Mouse (Mus musculus) left cerebral cortex, adult 2 months (tissue): Measurements from ENCODE around the gene Bcar1. TPM values are rescaled to one million over a fixed set of nuclear protein-coding genes. Genes with fewer than 3 reads are reported as not detected.

Source experiments
- DNase-seq, 2 experiments: peaks; one replicate each; pipeline ENCODE4 v3.0.0; 2021 to 2022; ENCODE audit warnings: low spot score in 2 of 2, mixed read lengths in 1 of 2; ENCODE audit errors: extremely low spot score in 1 of 2
- H3K27ac ChIP-seq: fragments of 200-600 bp; 2 replicates; pipeline ENCODE4 v1.8.1; 2022
- H3K4me3 ChIP-seq: fragments of 200-600 bp; 2 replicates; pipeline ENCODE4 v1.8.1; 2022
- CTCF ChIP-seq: fragments of 200-600 bp; IDR thresholded peaks from 2 replicates; pipeline ENCODE4 v1.8.1; 2022; ENCODE audit warnings: antibody characterized with exemption, mild to moderate bottlenecking, moderate library complexity
- intact Hi-C: fragments of 180-260 bp; cut with DNase I; formaldehyde crosslinking; loops from one replicate; pipeline ENCODE4 v1.15.1; 2025
- long read RNA-seq, 2 experiments: library from polyadenylated mRNA; stranded (forward); transcript quantifications; one replicate each; pipeline ENCODE4 v2.0.0; 2021; ENCODE audit warnings: borderline mapping rate in 2 of 2
- total RNA-seq, 2 experiments: library from RNA; stranded (reverse); gene quantifications; 2 replicates each; pipeline ENCODE4 v1.2.3; 2021

Bcar1 gene
- 10 to 100 TPM; 49.3 to 54.2 TPM for total RNA-seq
- long read RNA-seq, experiment 1, transcript Bcar1-201 (7 exons, 3,142 nt), result major isoform, 79 of 129 reads
- long read RNA-seq, experiment 1, transcript Bcar1-203 (7 exons, 3,116 nt), result minor isoform, 19 of 129 reads
- long read RNA-seq, experiment 1, partial matches to known transcripts, result 19 of 129 reads
- long read RNA-seq, experiment 1, other reads (novel, unspliced or antisense), result 12 of 129 reads
- long read RNA-seq, experiment 2, transcript Bcar1-201 (7 exons, 3,142 nt), result major isoform, 50 of 90 reads
- long read RNA-seq, experiment 2, transcript Bcar1-203 (7 exons, 3,116 nt), result minor isoform, 13 of 90 reads
- long read RNA-seq, experiment 2, partial matches to known transcripts, result 21 of 90 reads
- long read RNA-seq, experiment 2, other reads (novel, unspliced or antisense), result 6 of 90 reads

GRCm38 (mm10) chr8:111743792-111744696, at the start of gene Bcar1:
Bcar1 (minus strand) TSS chr8:111743809.
- intact Hi-C loops, result loop anchor here (2.0 kb wide), 1 partner anchor 27 kb away; no protein-coding TSS in a partner anchor
- Histone ChIP-seq H3K27ac (peak within 1 kb of the TSS; percentile 89), H3K4me3 (peak within 1 kb of the TSS; percentile 82)
- no peak for TF ChIP-seq CTCF
- DNase-seq, result peak; percentile 77 to 83

DNA sequence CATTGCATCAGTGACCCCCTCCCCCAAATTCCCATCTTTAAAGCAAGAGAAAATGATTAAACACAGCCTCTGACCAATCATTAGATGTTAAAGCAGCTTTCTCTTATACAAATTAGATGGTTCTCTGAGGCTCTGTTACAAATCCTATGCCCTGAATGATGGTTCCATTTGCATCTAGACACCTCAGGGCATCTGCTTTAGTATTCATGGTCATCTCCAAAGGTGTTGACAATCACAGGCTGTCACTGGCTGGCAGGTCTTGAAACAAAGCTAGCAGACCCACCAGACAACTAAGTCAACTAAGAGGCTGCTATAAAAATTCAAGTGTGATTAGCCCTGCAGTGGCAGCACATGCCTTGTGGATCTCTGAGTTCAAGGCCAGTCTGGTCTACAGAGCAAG, 46.0 kb upstream of the Bcar1 start:
- no peak for TF ChIP-seq CTCF
- DNase-seq, result no peak
- Histone ChIP-seq H3K27ac (no peak overlapping the region), H3K4me3 (no peak overlapping the region)
- intact Hi-C loops, result no loop called here

DNA sequence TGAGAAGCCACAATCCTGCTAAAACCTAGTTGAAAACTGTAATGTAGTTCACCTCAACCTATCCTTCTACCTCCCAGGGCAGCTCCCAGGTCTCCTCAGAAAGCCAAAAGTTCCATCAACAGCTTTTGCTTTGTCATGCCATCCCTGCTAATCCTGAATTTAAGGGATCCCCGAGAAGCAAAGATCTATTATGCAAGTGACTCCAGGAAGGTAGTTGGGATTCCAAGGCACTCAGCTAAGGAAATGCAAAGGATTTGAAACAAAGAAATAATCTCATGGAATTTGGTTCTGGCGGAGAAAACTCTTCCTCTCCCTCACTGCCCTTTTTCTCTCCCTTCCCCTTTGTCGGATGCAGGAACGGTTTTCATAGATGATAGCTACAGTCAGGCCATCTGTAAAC, 45.6 kb upstream of the Bcar1 start:
- no peak for TF ChIP-seq CTCF

GRCm38 (mm10) chr8:111788497-111788896, 44.9 kb upstream of the Bcar1 start:
- intact Hi-C loops, result no loop called here
- no peak for DNase-seq
- no peak overlapping the region for H3K27ac ChIP-seq
- no peak overlapping the region for H3K4me3 ChIP-seq
- TF ChIP-seq CTCF, result no peak

More for the DNA sequence above, 45.6 kb upstream of the Bcar1 start:
- no peak overlapping the region for H3K27ac ChIP-seq
- intact Hi-C loops, result no loop called here
- DNase-seq, result no peak
- H3K4me3 ChIP-seq, result no peak overlapping the region

GRCm38 (mm10) chr8:111788085-111788484, 44.5 kb upstream of the Bcar1 start:
- intact Hi-C loops, result no loop called here
- no peak overlapping the region for H3K27ac ChIP-seq
- DNase-seq, result no peak
- no peak for TF ChIP-seq CTCF
- no peak overlapping the region for H3K4me3 ChIP-seq

DNA sequence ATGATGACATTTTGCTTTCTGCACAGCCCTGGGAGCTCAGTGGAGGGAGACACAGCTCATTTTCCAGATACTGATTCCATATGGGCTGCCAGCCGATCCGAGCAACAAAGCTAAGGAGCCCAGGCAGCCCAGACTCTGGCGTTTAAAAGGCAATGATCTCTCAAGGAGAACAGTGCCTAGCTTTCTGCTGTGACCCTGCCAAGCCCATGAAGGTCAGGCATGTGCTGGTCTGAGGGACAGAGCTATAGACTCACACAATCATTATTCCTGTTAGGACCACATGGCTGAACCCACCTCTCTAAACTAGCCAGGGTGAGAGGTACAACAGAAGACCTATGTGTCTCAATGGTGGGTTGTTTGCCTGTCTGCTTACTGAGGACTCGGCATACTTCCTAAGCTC, 44.1 kb upstream of the Bcar1 start:
- DNase-seq, result no peak
- no peak for TF ChIP-seq CTCF
- intact Hi-C loops, result no loop called here
- Histone ChIP-seq H3K27ac (0 out of 2 replicates have a peak overlapping the region, but pooled peaks have one; percentile 49), H3K4me3 (no peak overlapping the region)

DNA sequence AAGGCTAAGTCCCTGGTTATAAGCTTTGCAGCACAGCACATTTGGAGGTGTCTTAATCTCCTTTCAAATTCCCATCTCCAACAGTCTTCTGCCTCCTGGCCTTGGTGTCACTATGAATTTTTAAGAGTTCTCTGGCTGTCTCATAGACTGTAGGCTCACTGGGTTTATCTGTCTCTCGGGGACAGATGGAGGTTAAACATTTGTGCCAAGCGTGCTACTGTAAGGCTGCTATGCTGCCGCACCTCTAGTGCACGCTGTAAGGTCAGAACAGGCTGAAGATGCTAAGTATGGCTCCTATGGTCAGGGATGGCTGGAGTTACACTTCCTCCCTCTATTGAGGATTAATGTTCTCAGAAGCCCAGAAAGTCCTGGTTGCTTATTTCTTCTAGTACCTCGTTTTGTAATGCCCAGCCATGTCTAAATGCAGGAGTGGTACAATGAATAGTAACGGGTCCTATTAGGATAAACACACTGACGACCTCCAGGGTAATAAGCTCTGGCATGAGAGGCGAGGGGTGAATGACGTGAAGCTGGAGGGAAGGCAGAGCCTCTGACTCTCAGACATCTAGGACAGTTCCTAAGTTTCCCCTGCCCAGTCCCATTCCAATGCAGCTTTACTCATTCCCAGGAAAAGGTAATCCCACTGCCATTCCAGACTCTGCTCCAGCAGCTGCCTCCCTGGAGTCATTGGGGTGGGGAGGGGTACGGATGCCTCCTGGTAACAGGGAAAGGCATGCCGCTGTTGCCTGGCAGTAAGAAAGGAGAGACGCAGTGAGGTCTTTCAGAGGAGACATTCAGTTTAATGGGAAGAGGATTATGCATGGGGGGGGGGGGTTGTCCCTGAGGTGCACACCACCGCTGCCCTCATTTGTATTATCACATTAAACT, 43.3 kb upstream of the Bcar1 start:
- TF ChIP-seq CTCF, result no peak
- H3K27ac ChIP-seq, result no peak overlapping the region
- no peak overlapping the region for H3K4me3 ChIP-seq
- DNase-seq, result no peak
- intact Hi-C loops, result no loop called here

DNA sequence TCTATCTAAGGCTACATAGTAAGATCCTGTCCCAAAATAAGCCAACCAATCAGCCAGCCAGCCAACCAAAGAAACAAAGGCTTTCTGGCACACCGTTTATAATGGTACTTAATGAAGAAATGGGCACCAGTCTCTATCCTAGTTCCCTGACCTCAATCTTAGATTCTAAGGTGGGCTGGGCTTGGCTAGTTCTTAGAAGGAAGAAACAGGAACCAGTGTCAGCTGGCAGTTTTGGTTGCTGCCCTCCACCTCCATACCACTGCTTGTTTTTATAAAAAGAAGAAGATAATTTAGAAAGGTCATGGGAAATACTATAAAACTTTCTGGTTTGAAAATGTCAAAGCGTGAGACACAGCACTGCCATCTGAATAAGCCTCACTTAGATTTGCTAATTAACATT, 42.5 kb upstream of the Bcar1 start:
- intact Hi-C loops, result no loop called here
- no peak for TF ChIP-seq CTCF
- DNase-seq, result no peak
- Histone ChIP-seq H3K4me3 (no peak overlapping the region), H3K27ac (no peak overlapping the region)

DNA sequence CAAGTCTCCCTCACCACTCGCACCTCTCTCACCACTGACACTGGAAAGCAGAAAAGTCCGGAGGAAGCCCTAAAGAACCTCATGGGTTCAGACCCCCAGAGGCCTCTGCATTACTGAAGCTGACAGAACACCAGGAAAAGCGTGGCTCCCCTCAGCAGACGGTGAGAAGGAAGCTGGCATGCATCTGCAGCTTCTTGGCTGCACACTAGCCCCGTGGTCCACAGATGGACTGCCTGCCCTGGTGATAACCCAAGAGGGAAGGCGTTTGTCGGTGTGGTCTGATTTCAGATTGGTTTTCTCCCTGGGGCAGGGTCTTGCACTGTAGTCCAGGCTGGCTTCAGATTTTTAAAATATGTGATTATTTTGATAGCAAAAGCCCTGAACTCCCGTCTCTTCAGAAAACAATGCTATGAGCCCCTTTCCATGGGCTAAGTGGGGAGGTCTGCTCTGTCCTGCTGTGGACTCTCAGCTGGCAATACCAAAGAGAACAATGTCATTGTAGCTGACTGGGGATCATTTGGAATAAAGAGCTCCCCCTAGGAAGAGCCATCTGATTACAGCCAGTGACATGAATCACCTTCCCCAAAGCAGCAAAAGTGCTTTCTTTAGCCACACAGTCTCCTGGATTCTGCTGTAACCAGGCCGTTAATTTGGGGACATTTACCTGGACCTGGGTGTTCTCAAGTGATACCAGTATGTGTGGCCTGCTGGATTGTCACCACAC, 39.2 kb upstream of the Bcar1 start:
- no peak overlapping the region for H3K4me3 ChIP-seq
- intact Hi-C loops, result no loop called here
- H3K27ac ChIP-seq, result no peak overlapping the region
- peak; percentile 27 for TF ChIP-seq CTCF
- DNase-seq, result no peak

DNA sequence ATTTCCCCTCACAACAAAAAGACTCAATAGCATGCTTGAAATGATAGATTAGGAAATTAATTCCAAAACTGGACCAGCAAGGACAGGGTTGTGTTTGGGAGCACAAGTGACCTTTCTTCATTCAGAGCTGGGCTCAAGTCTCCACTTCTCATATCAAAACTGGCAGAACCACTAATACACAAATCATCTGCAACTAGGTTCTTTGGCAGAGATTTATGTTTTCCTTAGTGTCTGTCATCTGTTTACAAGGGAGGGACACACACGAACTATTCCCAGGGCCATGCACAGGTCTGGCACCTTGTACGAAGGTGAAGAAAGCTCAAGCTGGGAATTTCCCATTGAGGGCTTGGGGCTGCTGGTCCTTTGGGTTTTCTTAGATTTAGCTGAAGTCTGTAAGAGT, 38.6 kb upstream of the Bcar1 start:
- H3K4me3 ChIP-seq, result no peak overlapping the region
- TF ChIP-seq CTCF, result no peak
- intact Hi-C loops, result no loop called here
- H3K27ac ChIP-seq, result no peak overlapping the region
- DNase-seq, result no peak
